Mouse (Mus musculus) lung, embryonic 16.5 days (tissue): ENCODE measurements around the gene Rpl5. TPM values are rescaled to one million over a fixed set of nuclear protein-coding genes. Genes with fewer than 3 reads are reported as not detected.

Experiments used
- ATAC-seq: fragments of 200-750 bp; cut with Nextera tagmentation; 2 replicates; pipeline ENCODE4 v1.8.0; 2017; ENCODE audit warnings: low read depth, mild to moderate bottlenecking, moderate library complexity
- H3K27ac ChIP-seq: fragments of 300-500 bp; sonication (generic); 2 replicates; pipeline ENCODE4 v1.5.1; 2014; ENCODE audit warnings: mild to moderate bottlenecking, control low read depth, low read length
- H3K27me3 ChIP-seq: fragments of 300-500 bp; sonication (generic); 2 replicates; pipeline ENCODE4 v1.6.1; 2014; ENCODE audit warnings: low read depth, low read length, mixed read lengths; ENCODE audit not compliant: control insufficient read depth, insufficient read depth
- H3K36me3 ChIP-seq: fragments of 300-500 bp; sonication (generic); 2 replicates; pipeline ENCODE4 v1.6.1; 2014; ENCODE audit warnings: low read length; ENCODE audit not compliant: control insufficient read depth, insufficient read depth
- H3K4me1 ChIP-seq: fragments of 300-500 bp; sonication (generic); replicated peaks from 2 replicates; pipeline ENCODE4 v1.6.1; 2014; ENCODE audit warnings: low read length, mixed read lengths; ENCODE audit not compliant: control insufficient read depth, insufficient read depth
- H3K4me2 ChIP-seq: fragments of 300-500 bp; sonication (generic); 2 replicates; pipeline ENCODE4 v1.6.1; 2014; ENCODE audit warnings: low read depth, low read length, control low read depth
- H3K4me3 ChIP-seq: fragments of 300-500 bp; sonication (generic); 2 replicates; pipeline ENCODE4 v1.5.1; 2014; ENCODE audit warnings: mild to moderate bottlenecking, low read length, control low read depth
- H3K9ac ChIP-seq: fragments of 300-500 bp; sonication (generic); 2 replicates; pipeline ENCODE4 v1.6.1; 2014; ENCODE audit warnings: low read length, control low read depth
- H3K9me3 ChIP-seq: fragments of 300-500 bp; sonication (generic); 2 replicates; pipeline ENCODE4 v1.6.1; 2016; ENCODE audit warnings: low read length; ENCODE audit not compliant: control insufficient read depth
- WGBS: fragments of 180-500 bp; shearing (Covaris S2); extraction: QIAGEN DNeasy Blood & Tissue Kit; methylation state at CpG from one replicate; pipeline ENCODE4 v1.1.7; 2014; 5-methylcytosine and 5-hydroxymethylcytosine counted together
- polyA plus RNA-seq: library from polyadenylated mRNA; unstranded; fragments of >200 nt; fragmentation: Nextera tagmentation; extraction: Ambion mirVana; gene quantifications from 2 replicates; pipeline ENCODE4 v1.2.1, GENCODE M21; 2015

Rpl5 gene
- polyA plus RNA-seq, 1 experiment from 2014 or later = 63.5 TPM

GRCm38 (mm10) chr5:107915280-107915679 lies 15.0 kb downstream of the Rpl5 start:
- Histone ChIP-seq H3K36me3 (no peaks in the 10 kb centered on the region), H3K4me3 (no peak overlapping the region), H3K9ac (no peak overlapping the region), H3K9me3 (no peaks in the 10 kb centered on the region), H3K4me1 (no peaks in the 10 kb centered on the region), H3K27ac (no peak overlapping the region), H3K4me2 (no peak overlapping the region), H3K27me3 (no peaks in the 10 kb centered on the region)
- ATAC-seq = no peak
- 41% methylated on average over 4 of the region's 4 CpGs for WGBS

- H3K9me3 ChIP-seq = no peaks in the 10 kb centered on the region
- H3K36me3 ChIP-seq = no peaks in the 10 kb centered on the region
- H3K27ac ChIP-seq = no peak overlapping the region
- H3K4me2 ChIP-seq = no peak overlapping the region
- no peaks in the 10 kb centered on the region for H3K27me3 ChIP-seq
- 70% methylated on average over 2 of the region's 2 CpGs for WGBS
- H3K4me1 ChIP-seq = no peaks in the 10 kb centered on the region
- H3K4me3 ChIP-seq = no peak overlapping the region
- peak; percentile 59; the same call in 1 of the 2 replicates for ATAC-seq
- no peak overlapping the region for H3K9ac ChIP-seq
These were observed 21.3 kb downstream of the Rpl5 start for GRCm38 (mm10) chr5:107921400-107922252.

- H3K27ac ChIP-seq = no peak overlapping the region
- H3K9me3 ChIP-seq = no peaks in the 10 kb centered on the region
- H3K4me2 ChIP-seq = no peak overlapping the region
- no peak for ATAC-seq
- no peak overlapping the region for H3K9ac ChIP-seq
- no peak overlapping the region for H3K4me3 ChIP-seq
- H3K36me3 ChIP-seq = no peaks in the 10 kb centered on the region
- H3K27me3 ChIP-seq = no peaks in the 10 kb centered on the region
- H3K4me1 ChIP-seq = no peaks in the 10 kb centered on the region
- 96% methylated on average over 1 of the region's 1 CpGs for WGBS
These were observed 22.5 kb downstream of the Rpl5 start for GRCm38 (mm10) chr5:107922836-107923235.

DNA sequence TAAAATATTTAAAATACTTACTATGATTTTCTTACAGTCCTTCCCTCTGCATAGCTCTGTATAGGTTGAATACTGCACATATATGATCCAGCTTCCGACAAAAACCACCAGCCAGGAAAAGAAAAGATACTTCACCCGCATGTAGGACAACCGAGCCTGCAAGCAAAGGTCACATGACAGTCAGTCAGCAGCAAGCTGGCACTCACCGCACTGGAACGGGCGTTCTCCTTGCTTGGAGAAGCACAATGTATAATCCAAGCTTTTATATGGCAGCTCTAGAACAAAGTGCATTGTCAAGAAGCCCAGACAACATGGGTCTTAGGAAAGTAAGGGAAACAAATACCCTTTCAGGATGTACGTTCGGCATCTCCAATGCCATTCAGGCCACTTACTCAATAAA lies 24.3 kb downstream of the Rpl5 start:
- 81% methylated on average over 8 of the region's 8 CpGs for WGBS
- H3K9me3 ChIP-seq = no peaks in the 10 kb centered on the region
- no peaks in the 10 kb centered on the region for H3K36me3 ChIP-seq
- no peaks in the 10 kb centered on the region for H3K4me1 ChIP-seq
- H3K4me3 ChIP-seq = no peak overlapping the region
- no peaks in the 10 kb centered on the region for H3K27me3 ChIP-seq
- no peak overlapping the region for H3K9ac ChIP-seq
- no peak overlapping the region for H3K4me2 ChIP-seq
- ATAC-seq = no peak
- H3K27ac ChIP-seq = no peak overlapping the region

- 68% methylated on average over 11 of the region's 11 CpGs for WGBS
- H3K9me3 ChIP-seq = no peaks in the 10 kb centered on the region
- no peak overlapping the region for H3K4me2 ChIP-seq
- H3K27me3 ChIP-seq = no peaks in the 10 kb centered on the region
- no peaks in the 10 kb centered on the region for H3K4me1 ChIP-seq
- no peaks in the 10 kb centered on the region for H3K36me3 ChIP-seq
- no peak overlapping the region for H3K9ac ChIP-seq
- no peak overlapping the region for H3K27ac ChIP-seq
- no peak for ATAC-seq
- no peak overlapping the region for H3K4me3 ChIP-seq
These were observed 26.4 kb downstream of the Rpl5 start for GRCm38 (mm10) chr5:107926550-107927249.

- no peaks in the 10 kb centered on the region; the same call in 1 of the 2 replicates for H3K4me1 ChIP-seq
- no peak overlapping the region for H3K9ac ChIP-seq
- H3K4me2 ChIP-seq = no peak overlapping the region
- no peak overlapping the region for H3K27ac ChIP-seq
- H3K27me3 ChIP-seq = no peaks in the 10 kb centered on the region
- no peak overlapping the region for H3K4me3 ChIP-seq
- no peaks in the 10 kb centered on the region for H3K36me3 ChIP-seq
- H3K9me3 ChIP-seq = no peaks in the 10 kb centered on the region
- WGBS = 28% methylated on average over 2 of the region's 2 CpGs
- ATAC-seq = no peak
These were observed 32.3 kb downstream of the Rpl5 start for GRCm38 (mm10) chr5:107932556-107932955.

GRCm38 (mm10) chr5:107933202-107933974 lies 33.1 kb downstream of the Rpl5 start:
- no peak overlapping the region for H3K27ac ChIP-seq
- no peaks in the 10 kb centered on the region for H3K27me3 ChIP-seq

DNA sequence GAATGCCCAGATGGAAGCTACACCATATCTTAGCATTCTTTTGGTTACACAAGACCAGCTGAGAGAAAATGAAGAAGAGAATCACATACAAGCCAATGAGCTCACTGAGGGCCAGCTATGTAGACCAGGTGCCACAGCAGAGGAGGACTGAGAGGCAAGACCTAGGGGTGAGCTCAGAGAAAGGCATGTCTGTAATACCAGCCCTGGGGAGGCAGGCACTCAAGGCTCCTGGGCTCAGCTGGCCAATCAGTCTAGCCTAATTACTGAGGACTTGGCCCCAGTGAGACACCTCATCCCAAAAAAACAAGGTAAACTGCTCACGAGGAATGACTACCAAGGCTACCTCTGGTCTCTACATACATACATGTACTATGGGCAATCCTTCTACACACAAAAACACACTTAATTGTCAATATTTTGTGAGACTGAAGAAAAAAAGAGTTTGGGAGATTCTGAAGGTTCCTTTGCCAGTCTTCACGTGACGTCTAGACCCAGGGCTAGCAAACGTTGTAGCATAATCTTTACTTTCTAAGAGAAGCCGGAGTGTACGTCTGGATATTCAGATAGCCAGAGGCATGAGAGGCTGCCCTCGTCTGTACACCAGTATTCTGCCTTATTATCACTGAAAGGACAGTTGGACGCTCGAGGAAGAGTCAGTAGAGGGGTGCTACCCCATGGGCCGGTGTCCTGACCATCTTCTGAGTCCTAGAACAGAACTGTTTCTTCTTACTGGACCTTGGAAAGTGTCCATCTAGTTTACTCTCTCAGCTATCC lies 34.7 kb downstream of the Rpl5 start:
- no peaks in the 10 kb centered on the region for H3K9me3 ChIP-seq
- H3K4me3 ChIP-seq = no peak overlapping the region
- H3K9ac ChIP-seq = no peak overlapping the region
- H3K4me2 ChIP-seq = no peak overlapping the region
- no peak overlapping the region for H3K27ac ChIP-seq
- no peak for ATAC-seq
- H3K36me3 ChIP-seq = no peaks in the 10 kb centered on the region
- 85% methylated on average over 10 of the region's 10 CpGs for WGBS
- no peaks in the 10 kb centered on the region for H3K27me3 ChIP-seq
- H3K4me1 ChIP-seq = no peaks in the 10 kb centered on the region; the same call in 1 of the 2 replicates

More at GRCm38 (mm10) chr5:107933202-107933974, 33.1 kb downstream of the Rpl5 start:
- ATAC-seq = no peak
- Histone ChIP-seq H3K36me3 (no peaks in the 10 kb centered on the region), H3K9me3 (no peaks in the 10 kb centered on the region), H3K4me1 (no peaks in the 10 kb centered on the region; the same call in 1 of the 2 replicates), H3K4me3 (no peak overlapping the region), H3K9ac (no peak overlapping the region), H3K4me2 (no peak overlapping the region)
- 60% methylated on average over 4 of the region's 4 CpGs for WGBS
